Mouse (Mus musculus) limb, embryonic 12.5 days (tissue): ENCODE measurements around the gene St8sia2. TPM values are rescaled to one million over a fixed set of nuclear protein-coding genes. Genes with fewer than 3 reads are reported as not detected.
A peak's percentile ranks its signal among the peaks of the same experiment; 100 is the strongest.

ENCODE experiments used
- ATAC-seq: fragments of 200-750 bp; cut with Nextera tagmentation; 2 replicates; pipeline ENCODE4 v1.8.0; 2017; ENCODE audit warnings: low read depth, moderate TSS enrichment; ENCODE audit not compliant: insufficient number of reproducible peaks, insufficient read depth, low FRiP score, low TSS enrichment
- H3K27ac ChIP-seq: fragments of 300-500 bp; sonication (generic); 2 replicates; pipeline ENCODE4 v1.5.1; 2016; ENCODE audit warnings: mild to moderate bottlenecking, moderate library complexity
- H3K27me3 ChIP-seq: fragments of 300-500 bp; sonication (generic); 2 replicates; pipeline ENCODE4 v1.6.1; 2016; ENCODE audit warnings: mild to moderate bottlenecking, moderate library complexity
- H3K36me3 ChIP-seq: fragments of 300-500 bp; sonication (generic); 2 replicates; pipeline ENCODE4 v1.6.1; 2016; ENCODE audit warnings: mild to moderate bottlenecking, moderate library complexity
- H3K4me1 ChIP-seq: fragments of 300-500 bp; sonication (generic); replicated peaks from 2 replicates; pipeline ENCODE4 v1.6.1; 2016
- H3K4me2 ChIP-seq: fragments of 300-500 bp; sonication (generic); 2 replicates; pipeline ENCODE4 v1.6.1; 2016; ENCODE audit warnings: mild to moderate bottlenecking, moderate library complexity
- H3K4me3 ChIP-seq: fragments of 300-500 bp; sonication (generic); replicated peaks from 2 replicates; pipeline ENCODE4 v1.5.1; 2016; ENCODE audit warnings: mild to moderate bottlenecking
- H3K9ac ChIP-seq: fragments of 300-500 bp; sonication (generic); replicated peaks from 2 replicates; pipeline ENCODE4 v1.6.1; 2016; ENCODE audit warnings: mild to moderate bottlenecking, moderate library complexity
- H3K9me3 ChIP-seq: fragments of 300-500 bp; sonication (generic); 2 replicates; pipeline ENCODE4 v1.6.1; 2016; ENCODE audit warnings: mild to moderate bottlenecking, moderate library complexity
- WGBS: fragments of 180-500 bp; shearing (Covaris S2); methylation state at CpG from one replicate; pipeline ENCODE4 v1.1.7; 2016; 5-methylcytosine and 5-hydroxymethylcytosine counted together
- polyA plus RNA-seq: library from polyadenylated mRNA; unstranded; fragments of >200 nt; fragmentation: Nextera tagmentation; extraction: Ambion mirVana; gene quantifications from 2 replicates; pipeline ENCODE4 v1.2.1, GENCODE M21; 2016

The St8sia2 gene
- polyA plus RNA-seq, 1 experiment from 2014 or later, result 14.6 TPM

- no peak overlapping the region for H3K9ac ChIP-seq
- WGBS, result 87% methylated on average over 3 of the region's 3 CpGs
- ATAC-seq, result no peak
These were observed 48.3 kb downstream of the St8sia2 start for GRCm38 (mm10) chr7:73965164-73965563.

DNA sequence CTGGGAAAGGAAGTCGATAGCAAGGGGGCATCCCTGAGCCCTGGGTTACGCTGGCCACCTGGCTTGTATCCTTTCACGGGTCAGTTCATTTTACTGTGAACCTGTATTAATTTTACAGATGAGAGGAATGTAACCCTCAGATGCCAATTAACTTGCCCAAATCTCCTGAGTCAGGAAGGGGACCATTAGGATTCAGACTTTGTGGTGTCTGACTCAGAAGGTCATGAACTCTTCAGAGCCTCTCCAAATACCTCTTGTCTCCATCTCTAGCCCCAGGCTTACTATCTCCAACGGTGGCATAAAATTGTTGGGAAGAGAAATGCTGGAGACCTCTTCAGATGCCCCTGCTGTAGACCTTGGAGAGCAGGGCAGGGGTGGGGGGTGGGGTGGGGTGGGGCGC is 51.1 kb downstream of the St8sia2 start:
- H3K4me2 ChIP-seq, result no peak overlapping the region
- H3K4me1 ChIP-seq, result no peaks in the 10 kb centered on the region
- ATAC-seq, result no peak
- no peak overlapping the region for H3K27ac ChIP-seq
- H3K27me3 ChIP-seq, result no peaks in the 10 kb centered on the region
- H3K9ac ChIP-seq, result no peak overlapping the region
- H3K9me3 ChIP-seq, result no peaks in the 10 kb centered on the region
- 66% methylated on average over 5 of the region's 5 CpGs for WGBS
- H3K4me3 ChIP-seq, result no peak overlapping the region
- H3K36me3 ChIP-seq, result peaks cover 91% of the 10 kb centered on the region

More at GRCm38 (mm10) chr7:73965164-73965563, 48.3 kb downstream of the St8sia2 start:
- H3K4me1 ChIP-seq, result no peaks in the 10 kb centered on the region
- no peak overlapping the region for H3K4me3 ChIP-seq
- no peak overlapping the region for H3K27ac ChIP-seq
- no peaks in the 10 kb centered on the region for H3K27me3 ChIP-seq
- H3K4me2 ChIP-seq, result no peak overlapping the region
- H3K36me3 ChIP-seq, result peaks cover 79% of the 10 kb centered on the region
- H3K9me3 ChIP-seq, result no peaks in the 10 kb centered on the region

- Histone ChIP-seq H3K4me2 (no peak overlapping the region), H3K36me3 (peaks cover 85% of the 10 kb centered on the region), H3K27ac (no peak overlapping the region), H3K4me1 (no peaks in the 10 kb centered on the region), H3K4me3 (no peak overlapping the region), H3K9me3 (no peaks in the 10 kb centered on the region), H3K27me3 (no peaks in the 10 kb centered on the region), H3K9ac (no peak overlapping the region)
- ATAC-seq, result no peak
- WGBS, result 52% methylated on average over 5 of the region's 5 CpGs
These were observed 59.0 kb downstream of the St8sia2 start for GRCm38 (mm10) chr7:73954441-73954840.

DNA sequence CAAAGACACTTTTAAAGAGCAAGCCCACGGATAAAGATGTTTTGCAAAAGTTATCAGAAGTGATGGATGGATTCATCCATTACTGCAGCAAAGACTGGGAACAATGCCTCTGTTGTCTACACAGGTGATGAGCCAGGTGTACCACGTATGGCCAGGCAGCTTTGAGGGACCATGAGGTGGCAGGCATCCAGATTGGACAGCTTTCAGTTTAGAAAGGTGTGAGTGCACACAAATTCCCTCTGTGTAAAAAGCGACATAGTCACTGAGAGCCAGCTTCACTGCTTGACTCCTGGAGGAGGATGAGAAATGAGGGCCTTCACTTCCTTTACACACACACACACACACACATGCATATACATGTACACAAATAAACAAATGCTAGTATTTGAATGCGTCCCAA is 60.4 kb downstream of the St8sia2 start:
- no peak overlapping the region for H3K4me3 ChIP-seq
- H3K9me3 ChIP-seq, result no peaks in the 10 kb centered on the region
- no peak overlapping the region for H3K27ac ChIP-seq
- WGBS, result 89% methylated on average over 4 of the region's 4 CpGs
- no peak for ATAC-seq
- no peaks in the 10 kb centered on the region for H3K27me3 ChIP-seq
- H3K4me2 ChIP-seq, result no peak overlapping the region
- peaks cover 83% of the 10 kb centered on the region for H3K36me3 ChIP-seq
- no peaks in the 10 kb centered on the region for H3K4me1 ChIP-seq
- no peak overlapping the region for H3K9ac ChIP-seq

GRCm38 (mm10) chr7:73941640-73942039 is 71.8 kb downstream of the St8sia2 start:
- H3K4me2 ChIP-seq, result no peak overlapping the region
- no peaks in the 10 kb centered on the region for H3K27me3 ChIP-seq
- no peak overlapping the region for H3K4me3 ChIP-seq
- H3K4me1 ChIP-seq, result peaks cover 24% of the 10 kb centered on the region
- H3K9ac ChIP-seq, result no peak overlapping the region
- 48% methylated on average over 4 of the region's 4 CpGs for WGBS
- ATAC-seq, result peak; percentile 69; the same call in 1 of the 2 replicates
- H3K27ac ChIP-seq, result peak overlapping the region; percentile 73
- peaks cover 57% of the 10 kb centered on the region for H3K36me3 ChIP-seq
- no peaks in the 10 kb centered on the region for H3K9me3 ChIP-seq

- peaks cover 37% of the 10 kb centered on the region for H3K36me3 ChIP-seq
- H3K27me3 ChIP-seq, result no peaks in the 10 kb centered on the region
- no peak for ATAC-seq
- no peaks in the 10 kb centered on the region for H3K9me3 ChIP-seq
- WGBS, result 93% methylated on average over 8 of the region's 8 CpGs
- no peak overlapping the region for H3K27ac ChIP-seq
- H3K9ac ChIP-seq, result no peak overlapping the region
- H3K4me3 ChIP-seq, result no peak overlapping the region
- H3K4me2 ChIP-seq, result no peak overlapping the region
- peaks cover 26% of the 10 kb centered on the region for H3K4me1 ChIP-seq
These were observed 74.3 kb downstream of the St8sia2 start for GRCm38 (mm10) chr7:73939236-73939635.

DNA sequence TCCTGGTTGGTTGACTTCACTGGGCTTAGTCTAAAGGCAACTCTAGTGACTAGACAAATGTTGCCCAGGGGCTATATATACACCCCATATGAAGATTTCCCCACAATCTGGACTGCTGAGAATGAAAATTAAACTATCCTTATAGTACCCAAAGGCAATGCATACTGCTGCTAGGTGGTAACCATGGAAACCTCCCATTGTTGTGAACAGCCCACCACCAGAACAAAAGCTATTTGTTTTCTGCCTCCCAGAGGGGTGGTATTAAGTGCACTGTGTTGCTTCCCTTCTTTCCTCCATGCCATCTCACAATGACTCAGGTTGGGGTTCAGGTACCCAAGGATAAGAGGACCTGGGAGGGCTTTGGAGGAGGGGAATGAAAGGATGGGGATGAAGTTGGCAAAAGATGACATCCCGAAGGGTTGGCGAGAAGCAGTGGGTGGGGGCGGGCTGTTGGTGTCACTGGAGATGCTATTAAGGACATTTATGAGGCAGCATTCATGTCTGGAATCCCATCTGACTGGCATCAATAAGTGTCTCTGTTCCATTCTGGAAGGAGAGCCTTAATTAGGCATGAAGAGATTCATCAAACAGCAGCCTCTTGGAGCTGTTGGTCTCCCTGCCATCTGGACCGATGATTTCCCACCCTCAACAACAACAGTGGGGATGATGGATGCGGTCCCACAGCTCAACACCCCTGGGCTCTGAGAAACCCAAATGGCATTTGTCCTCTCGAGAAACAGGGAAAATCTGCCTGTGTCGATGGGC is 75.3 kb downstream of the St8sia2 start:
- 80% methylated on average over 7 of the region's 7 CpGs for WGBS
- no peak overlapping the region for H3K4me2 ChIP-seq
- peaks cover 28% of the 10 kb centered on the region for H3K36me3 ChIP-seq
- no peak overlapping the region for H3K4me3 ChIP-seq
- no peak overlapping the region for H3K27ac ChIP-seq
- peaks cover 26% of the 10 kb centered on the region for H3K4me1 ChIP-seq
- no peaks in the 10 kb centered on the region for H3K27me3 ChIP-seq
- H3K9me3 ChIP-seq, result no peaks in the 10 kb centered on the region
- ATAC-seq, result no peak
- no peak overlapping the region for H3K9ac ChIP-seq

GRCm38 (mm10) chr7:73936119-73936518 is 77.4 kb downstream of the St8sia2 start:
- Histone ChIP-seq H3K27ac (no peak overlapping the region), H3K27me3 (no peaks in the 10 kb centered on the region), H3K4me2 (no peak overlapping the region), H3K9ac (no peak overlapping the region), H3K4me3 (no peak overlapping the region), H3K36me3 (peaks cover 14% of the 10 kb centered on the region; the same call in 1 of the 2 replicates), H3K9me3 (no peaks in the 10 kb centered on the region), H3K4me1 (peaks cover 12% of the 10 kb centered on the region)
- no peak for ATAC-seq
- 63% methylated on average over 3 of the region's 3 CpGs for WGBS

GRCm38 (mm10) chr7:73935703-73936102 is 77.8 kb downstream of the St8sia2 start:
- no peaks in the 10 kb centered on the region for H3K27me3 ChIP-seq
- peaks cover 14% of the 10 kb centered on the region; the same call in 1 of the 2 replicates for H3K36me3 ChIP-seq
- H3K4me3 ChIP-seq, result no peak overlapping the region
- H3K27ac ChIP-seq, result no peak overlapping the region
- H3K9me3 ChIP-seq, result no peaks in the 10 kb centered on the region
- H3K4me2 ChIP-seq, result no peak overlapping the region
- peaks cover 8% of the 10 kb centered on the region for H3K4me1 ChIP-seq
- ATAC-seq, result no peak
- H3K9ac ChIP-seq, result no peak overlapping the region
- 74% methylated on average over 2 of the region's 2 CpGs for WGBS

DNA sequence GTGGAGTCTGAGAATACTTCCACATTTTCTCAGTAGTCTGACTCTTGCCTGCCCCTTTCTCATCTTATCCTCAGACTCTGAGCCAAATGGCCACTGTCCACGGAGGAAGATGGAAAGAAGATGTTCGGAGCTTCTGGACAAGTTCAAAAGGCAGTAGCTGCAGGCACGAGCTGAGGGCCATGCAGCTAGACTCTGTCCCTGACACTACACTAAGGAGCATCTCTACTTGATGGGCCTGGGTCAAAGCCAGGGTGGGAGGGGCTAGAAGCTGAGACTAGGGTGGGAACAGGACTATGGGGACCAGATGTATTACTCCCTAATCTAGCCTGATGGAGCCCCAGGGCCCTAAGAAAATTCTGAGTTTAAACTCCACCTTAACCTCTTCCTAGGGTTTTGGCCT is 80.5 kb downstream of the St8sia2 start:
- no peak for ATAC-seq
- H3K9ac ChIP-seq, result no peak overlapping the region
- H3K36me3 ChIP-seq, result no peaks in the 10 kb centered on the region
- no peak overlapping the region for H3K4me3 ChIP-seq
- WGBS, result 68% methylated on average over 3 of the region's 3 CpGs
- H3K9me3 ChIP-seq, result no peaks in the 10 kb centered on the region
- H3K4me2 ChIP-seq, result no peak overlapping the region
- H3K4me1 ChIP-seq, result peaks cover 3% of the 10 kb centered on the region; the same call in 1 of the 2 replicates
- H3K27ac ChIP-seq, result no peak overlapping the region
- H3K27me3 ChIP-seq, result no peaks in the 10 kb centered on the region

GRCm38 (mm10) chr7:73920921-73921485 is 92.5 kb downstream of the St8sia2 start:
- H3K4me3 ChIP-seq, result no peak overlapping the region
- H3K27ac ChIP-seq, result no peak overlapping the region
- H3K27me3 ChIP-seq, result no peaks in the 10 kb centered on the region
- H3K36me3 ChIP-seq, result no peaks in the 10 kb centered on the region
- no peak for ATAC-seq
- no peak overlapping the region for H3K4me2 ChIP-seq
- H3K9me3 ChIP-seq, result no peaks in the 10 kb centered on the region
- 0 out of 2 replicates have a peak, but pooled peaks cover 5% of the 10 kb centered on the region for H3K4me1 ChIP-seq
- 80% methylated on average over 16 of the region's 16 CpGs for WGBS
- H3K9ac ChIP-seq, result no peak overlapping the region
